8 mouse cellular contexts compared by ENCODE assay signal in genomic region chr9:105857773-105858172, GRCm38 (mm10). TPM values are rescaled to one million over a fixed set of nuclear protein-coding genes. Genes with fewer than 3 reads are reported as not detected.
DNase-seq lines count a peak whose midpoint lies in the region; ATAC-seq and TF ChIP-seq lines count a peak whose summit lies in the region.

No protein-coding gene starts in this region.

- H3K4me1 ChIP-seq in intestine, embryonic 14.5 days (replicated peaks; ENCODE audit: control insufficient read depth, insufficient read depth, low read length): no peaks in the 10 kb centered on the region
- no peaks in the 10 kb centered on the region for H3K4me1 ChIP-seq in intestine, embryonic 16.5 days (ENCODE audit: control insufficient read depth, insufficient read depth, low read length)
- no peaks in the 10 kb centered on the region for H3K4me1 ChIP-seq in midbrain, postnatal 0 days (ENCODE audit: insufficient read depth, low read length)

- no peak overlapping the region for H3K4me2 ChIP-seq in intestine, embryonic 14.5 days (ENCODE audit: low read length)
- no peak overlapping the region for H3K4me2 ChIP-seq in intestine, embryonic 16.5 days (ENCODE audit: low read depth, low read length)
- no peak overlapping the region for H3K4me2 ChIP-seq in midbrain, postnatal 0 days (ENCODE audit: low read depth, low read length, poor library complexity, severe bottlenecking)

- H3K27me3 ChIP-seq in intestine, embryonic 14.5 days (replicated peaks; ENCODE audit: control insufficient read depth, insufficient read depth, low read length): no peaks in the 10 kb centered on the region
- no peaks in the 10 kb centered on the region for H3K27me3 ChIP-seq in intestine, embryonic 16.5 days (replicated peaks; ENCODE audit: control insufficient read depth, insufficient read depth, low read length)
- H3K27me3 ChIP-seq in midbrain, postnatal 0 days (ENCODE audit: insufficient read depth, low read length): no peaks in the 10 kb centered on the region

- H3K9ac ChIP-seq in intestine, embryonic 14.5 days (ENCODE audit: low read length): no peak overlapping the region
- no peak overlapping the region for H3K9ac ChIP-seq in intestine, embryonic 16.5 days (ENCODE audit: low read depth, low read length)
- no peak overlapping the region for H3K9ac ChIP-seq in midbrain, postnatal 0 days (replicated peaks; ENCODE audit: low read length, poor library complexity, severe bottlenecking)

- intact Hi-C loops in left cerebral cortex, postnatal 36 days (cut with DNase I): loop anchor here (5.0 kb wide), 4 partner anchors 135 to 360 kb away; no protein-coding TSS in a partner anchor

- H3K9me3 ChIP-seq in intestine, embryonic 14.5 days (ENCODE audit: control insufficient read depth, low read length): no peaks in the 10 kb centered on the region
- no peaks in the 10 kb centered on the region for H3K9me3 ChIP-seq in intestine, embryonic 16.5 days (ENCODE audit: control insufficient read depth, low read length)
- no peaks in the 10 kb centered on the region for H3K9me3 ChIP-seq in midbrain, postnatal 0 days (ENCODE audit: low read length)

- no peak for ATAC-seq in intestine, embryonic 14.5 days (replicated peaks; ENCODE audit: low FRiP score, low TSS enrichment, low read depth)
- no peak for ATAC-seq in intestine, embryonic 16.5 days
- ATAC-seq in frontal cortex, adult (ENCODE audit: low TSS enrichment): peak; percentile 77
- ATAC-seq in midbrain, postnatal 0 days (ENCODE audit: low FRiP score): no peak

- TF ChIP-seq CTCF in midbrain, postnatal 0 days (IDR thresholded peaks at IDR 0.05): peak; percentile 94

- H3K36me3 ChIP-seq in intestine, embryonic 14.5 days (ENCODE audit: control insufficient read depth, insufficient read depth, low read length): no peaks in the 10 kb centered on the region
- no peaks in the 10 kb centered on the region for H3K36me3 ChIP-seq in intestine, embryonic 16.5 days (ENCODE audit: control insufficient read depth, insufficient read depth, low read length)
- no peaks in the 10 kb centered on the region for H3K36me3 ChIP-seq in midbrain, postnatal 0 days (ENCODE audit: insufficient read depth, low read length)

- no peak overlapping the region for H3K4me3 ChIP-seq in intestine, embryonic 14.5 days (ENCODE audit: low read depth, low read length)
- H3K4me3 ChIP-seq in intestine, embryonic 16.5 days (ENCODE audit: low read length): no peak overlapping the region
- H3K4me3 ChIP-seq in midbrain, postnatal 0 days (ENCODE audit: low read depth, low read length): no peak overlapping the region

- 9% methylated on average over 6 of the region's 6 CpGs for WGBS in intestine, embryonic 14.5 days
- 18% methylated on average over 6 of the region's 6 CpGs for WGBS in intestine, embryonic 16.5 days
- 13% methylated on average over 6 of the region's 6 CpGs for WGBS in midbrain, postnatal 0 days

- DNase-seq in intestine, embryonic 14.5 days (ENCODE audit: low spot score): peak; percentile 84
- DNase-seq in cerebellum, adult 11 months: peak; percentile 20
- peak; percentile 51 for DNase-seq in kidney, adult 18-20 months
- peak; percentile 57 to 69 for DNase-seq in left cerebral cortex, postnatal 36 days (ENCODE audit: low spot score in 2 of 2)
- DNase-seq in midbrain, postnatal 0 days (ENCODE audit: low spot score): peak; percentile 82
- peak; percentile 85 for DNase-seq in testis, postnatal 10 days (ENCODE audit: low spot score)

- H3K27ac ChIP-seq in intestine, embryonic 14.5 days (ENCODE audit: low read depth): no peak overlapping the region
- H3K27ac ChIP-seq in intestine, embryonic 16.5 days (ENCODE audit: low read length): no peak overlapping the region
- no peak overlapping the region for H3K27ac ChIP-seq in midbrain, postnatal 0 days (ENCODE audit: low read depth, low read length)

RNA-seq across cellular contexts. Expression of gene Col6a6, which starts 29.8 kb away (rescaled TPM):
- polyA plus RNA-seq in intestine, embryonic 14.5 days (2014; fragmentation: Nextera tagmentation; extraction: Ambion mirVana): 0.23 and 1.2 TPM in 2 replicates
- polyA plus RNA-seq in intestine, embryonic 16.5 days (2015; fragmentation: Nextera tagmentation; extraction: Ambion mirVana): 0.95 and 1.2 TPM in 2 replicates
- total RNA-seq in left cerebral cortex, postnatal 36 days (2021): under 1 TPM; 0.32 to 0.45 TPM
- 0.28 and 0.49 TPM in 2 replicates for total RNA-seq in midbrain, postnatal 0 days (2014; rRNA removed)
- polyA plus RNA-seq in midbrain, postnatal 0 days (2015; fragmentation: Nextera tagmentation; extraction: Ambion mirVana): 0.20 and 0.23 TPM in 2 replicates

Comparison
In these comparisons a context has a peak if more than half of its experiments do, and no peak if none do; other contexts are left out.
1. DNase-seq: peak in every context shown above with its lines; median percentile 85 in testis, postnatal 10 days; 84 in intestine, embryonic 14.5 days; 82 in midbrain, postnatal 0 days; 63 in left cerebral cortex, postnatal 36 days; 51 in kidney, adult 18-20 months; 20 in cerebellum, adult 11 months.